Mouse (Mus musculus) kidney, adult 10 weeks (tissue): ENCODE results near the gene Capn3. TPM values are rescaled to one million over a fixed set of nuclear protein-coding genes. Genes with fewer than 3 reads are reported as not detected.

ENCODE experiments used
- polyA plus RNA-seq: library from polyadenylated mRNA; stranded (reverse); fragments of 350-450 nt; fragmentation: Illumina TruSeq; extraction: RNeasy Lipid Tissue Mini Kit (QIAGEN cat#74804); gene quantifications from one replicate; pipeline ENCODE4 v1.2.3, GENCODE M21; 2014; ENCODE audit warnings: low read depth, low replicate concordance

Capn3 gene
- polyA plus RNA-seq = not detected

GRCm38 (mm10) chr2:120455719-120456118, at the start of gene Capn3:
Gene Capn3 (plus strand): TSS chr2:120456019.

Other genes starting within 250 kb of the Capn3 start
- not detected for gene Pla2g4e, start 210.7 kb upstream of the Capn3 start, polyA plus RNA-seq
- gene Pla2g4d, start 166.8 kb upstream of the Capn3 start, polyA plus RNA-seq = not detected
- gene Pla2g4f, start 141.9 kb upstream of the Capn3 start, polyA plus RNA-seq = not detected
- gene Vps39, start 102.9 kb upstream of the Capn3 start, polyA plus RNA-seq = 16.1 TPM
- gene Ganc, start 52.1 kb upstream of the Capn3 start, polyA plus RNA-seq = 34.0 TPM
- 63.3 TPM for gene Tmem87a, start 51.9 kb upstream of the Capn3 start, polyA plus RNA-seq
- gene Zfp106, start 107.8 kb downstream of the Capn3 start, polyA plus RNA-seq = 94.6 TPM
- 209 TPM for gene Snap23, start 111.7 kb downstream of the Capn3 start, polyA plus RNA-seq
- 34.2 TPM for gene Haus2, start 153.4 kb downstream of the Capn3 start, polyA plus RNA-seq
- gene Lrrc57, start 153.5 kb downstream of the Capn3 start, polyA plus RNA-seq = 39.3 TPM
- gene Stard9, start 173.1 kb downstream of the Capn3 start, polyA plus RNA-seq = 5.9 TPM